Mouse (Mus musculus): ENCODE measurements at regions not wholly inside any gene's neighbourhood (a gene's known extent, or its start where the extent isn't known, plus 50 kb on each side); places are given as distances from the start of the nearest gene placed in this dataset.

GRCm38 (mm10) chr3:119958799-119959467, 174.7 kb upstream of the Ptbp2 start:
- DNase-seq = peak; percentile 49

GRCm38 (mm10) chr3:119957529-119957928, 173.3 kb upstream of the Ptbp2 start:
- DNase-seq = no peak

- no peak for DNase-seq
Measured at GRCm38 (mm10) chr3:119955745-119956615, 171.7 kb upstream of the Ptbp2 start.

- no peak for DNase-seq
Measured at GRCm38 (mm10) chr3:119950721-119951120, 166.5 kb upstream of the Ptbp2 start.

- no peak for DNase-seq
Measured at GRCm38 (mm10) chr3:119950070-119950469, 165.8 kb upstream of the Ptbp2 start.

- no peak for DNase-seq
Measured at GRCm38 (mm10) chr3:119949620-119950019, 165.4 kb upstream of the Ptbp2 start.

GRCm38 (mm10) chr3:119949041-119949470, 164.8 kb upstream of the Ptbp2 start:
- peak; percentile 54 for DNase-seq

GRCm38 (mm10) chr3:119947126-119947525, 162.9 kb upstream of the Ptbp2 start:
- no peak for DNase-seq

GRCm38 (mm10) chr3:119944115-119944514, 159.8 kb upstream of the Ptbp2 start:
- DNase-seq = no peak

GRCm38 (mm10) chr3:119939091-119939490, 154.8 kb upstream of the Ptbp2 start:
- no peak for DNase-seq

- DNase-seq = no peak
Measured at GRCm38 (mm10) chr3:119938425-119938824, 154.2 kb upstream of the Ptbp2 start.

GRCm38 (mm10) chr3:119936526-119936925, 152.3 kb upstream of the Ptbp2 start:
- DNase-seq = no peak

GRCm38 (mm10) chr3:119933049-119933511, 148.8 kb upstream of the Ptbp2 start:
- DNase-seq = peak; percentile 57

GRCm38 (mm10) chr3:119928281-119928680, 144.0 kb upstream of the Ptbp2 start:
- no peak for DNase-seq

GRCm38 (mm10) chr3:119919501-119920141, 135.4 kb upstream of the Ptbp2 start:
- DNase-seq = no peak

GRCm38 (mm10) chr3:119915984-119916865, 132.0 kb upstream of the Ptbp2 start:
- no peak for DNase-seq

GRCm38 (mm10) chr3:119911532-119911931, 127.3 kb upstream of the Ptbp2 start:
- DNase-seq = no peak

- DNase-seq = no peak
Measured at GRCm38 (mm10) chr3:119904244-119904643, 120.0 kb upstream of the Ptbp2 start.

- no peak for DNase-seq
Measured at GRCm38 (mm10) chr3:119895141-119895540, 110.9 kb upstream of the Ptbp2 start.

- DNase-seq = no peak
Measured at GRCm38 (mm10) chr3:119894035-119894434, 109.8 kb upstream of the Ptbp2 start.

- no peak for DNase-seq
Measured at GRCm38 (mm10) chr3:119893165-119893910, 109.1 kb upstream of the Ptbp2 start.
